Mouse (Mus musculus): Measurements from ENCODE around the gene Txndc11.
A peak's percentile ranks its signal among the peaks of the same experiment; 100 is the strongest.

The Txndc11 gene

DNA sequence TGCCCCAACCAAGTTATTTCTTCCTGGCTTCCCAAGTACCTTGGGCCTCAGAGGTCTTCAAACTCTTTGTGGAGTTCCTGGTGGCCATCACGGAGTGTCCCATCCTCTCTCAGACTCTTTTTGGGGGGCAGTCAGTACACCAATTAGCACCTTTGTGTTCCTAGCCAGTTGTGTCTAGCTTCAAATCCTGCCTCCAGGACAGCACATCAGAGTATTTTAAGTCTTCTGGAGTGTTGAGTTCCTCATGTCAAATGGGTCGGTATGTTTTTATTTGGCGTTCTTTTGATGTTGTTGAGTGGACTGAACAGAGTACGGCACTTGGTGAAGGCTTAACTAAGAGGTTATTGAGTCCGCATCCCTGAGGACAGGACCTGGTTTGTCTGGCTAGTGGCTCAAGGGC is 69.0 kb downstream of the Txndc11 start:
- no peak for DNase-seq (ENCODE audit: low read depth, low spot score)

DNA sequence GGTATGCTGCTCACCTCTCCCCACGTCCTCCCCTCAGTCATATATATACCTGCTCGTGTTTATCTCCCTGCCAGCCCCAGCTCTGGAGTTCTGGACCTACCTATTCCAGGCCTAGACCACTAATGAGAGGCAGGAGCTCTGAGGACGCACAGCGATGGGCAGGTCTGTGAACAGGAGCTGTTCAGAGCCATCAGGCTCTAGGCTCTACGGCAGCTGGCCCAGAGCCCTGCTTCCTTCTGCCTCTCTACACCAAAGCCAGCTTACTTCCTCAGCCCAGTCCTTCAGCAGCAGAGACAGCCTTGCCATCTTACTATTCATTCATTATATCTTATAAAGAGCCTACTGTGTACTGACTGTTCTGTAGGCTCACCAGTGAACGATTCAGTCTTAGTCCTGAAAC is 69.7 kb downstream of the Txndc11 start:
- no peak for DNase-seq (ENCODE audit: low read depth, low spot score)

DNA sequence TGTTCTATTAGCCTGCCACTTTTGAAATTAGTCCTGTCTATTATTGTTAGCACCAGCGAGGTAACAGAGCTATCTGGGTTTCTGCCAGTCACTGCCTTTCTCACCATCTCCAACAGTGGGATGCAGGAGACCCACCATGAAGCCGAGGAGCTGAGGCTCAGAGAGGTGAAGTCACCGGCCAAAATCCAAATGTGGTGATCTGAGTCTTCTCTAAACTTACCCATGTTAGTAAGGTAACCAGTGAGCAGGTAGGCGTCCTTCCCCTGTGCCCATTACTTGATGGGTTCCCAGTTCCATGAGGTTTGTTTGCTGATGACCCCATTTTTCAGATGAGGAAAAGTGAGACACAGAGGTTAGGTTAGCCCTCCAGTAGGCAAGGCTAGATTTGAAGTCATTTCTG is 70.1 kb downstream of the Txndc11 start:
- no peak for DNase-seq (ENCODE audit: low read depth, low spot score)

DNA sequence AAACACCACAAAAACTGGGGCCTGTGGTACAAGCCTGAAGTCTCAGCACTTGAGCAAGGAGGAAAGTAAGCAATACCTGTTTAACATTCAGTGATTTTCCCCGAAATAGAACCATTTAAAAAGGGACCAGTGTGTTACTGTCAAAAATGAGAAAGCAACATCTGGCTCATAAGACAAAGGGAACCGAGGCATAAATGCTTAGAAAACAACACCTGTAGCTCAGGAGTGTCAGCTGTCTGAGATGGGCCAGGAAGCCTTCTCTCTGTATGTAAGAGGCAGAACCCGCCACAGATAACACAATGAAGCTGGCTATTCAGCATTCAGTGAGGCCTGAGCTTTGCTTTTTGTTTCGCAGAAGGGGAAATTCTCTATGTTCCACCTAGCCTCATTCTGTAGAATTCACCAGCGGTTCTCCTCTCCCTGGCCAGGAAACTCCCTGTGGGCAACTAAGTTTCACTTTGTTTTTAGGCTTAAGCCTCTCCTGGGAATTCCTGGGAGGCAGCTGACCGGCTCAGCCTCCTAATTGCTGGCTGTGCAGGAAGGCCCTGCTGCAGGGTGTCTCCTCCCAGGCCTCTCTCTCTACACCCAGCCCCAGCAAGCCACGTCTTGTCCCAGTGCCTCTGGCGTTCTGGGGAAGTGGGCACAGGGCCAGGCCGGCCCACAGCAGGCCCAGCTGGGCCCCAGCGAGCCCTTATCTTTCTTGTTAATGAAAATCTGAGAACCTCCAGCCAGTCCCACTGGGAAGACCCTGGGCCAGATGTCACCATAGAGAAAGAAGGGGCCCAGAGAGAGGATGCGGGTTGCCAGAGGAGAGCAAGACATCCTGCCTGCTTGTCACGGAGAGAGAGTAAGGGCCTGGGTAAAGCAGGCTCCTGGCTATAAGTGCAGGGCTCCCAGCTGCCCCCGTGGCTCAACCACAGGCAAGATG is 71.4 kb downstream of the Txndc11 start:
- no peak for DNase-seq (ENCODE audit: low read depth, low spot score)

DNA sequence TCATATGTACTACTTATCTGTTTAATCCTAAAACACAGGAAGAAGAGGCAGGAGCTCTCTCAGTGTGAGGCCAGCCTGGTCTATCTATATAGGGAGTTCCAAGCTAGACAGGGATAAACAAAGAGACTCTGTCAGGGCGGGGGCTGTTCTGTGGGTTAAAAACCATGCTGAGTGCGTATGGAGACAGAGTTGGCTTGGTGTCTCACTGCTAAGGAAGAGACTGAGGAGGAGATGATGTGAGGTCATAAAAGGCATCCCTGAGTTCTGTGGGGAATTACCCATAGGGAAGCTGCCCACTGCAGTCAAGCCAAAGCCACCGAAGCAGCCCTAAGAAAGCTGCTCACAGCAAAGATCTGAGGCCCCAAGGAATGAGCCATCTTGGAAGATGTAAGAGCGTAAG is 73.8 kb downstream of the Txndc11 start, which contains the start of gene Snn:
Gene Snn (plus strand): TSS at position 301 of the 400 bp plus-strand sequence.
- DNase-seq (ENCODE audit: low read depth, low spot score), result no peak

DNA sequence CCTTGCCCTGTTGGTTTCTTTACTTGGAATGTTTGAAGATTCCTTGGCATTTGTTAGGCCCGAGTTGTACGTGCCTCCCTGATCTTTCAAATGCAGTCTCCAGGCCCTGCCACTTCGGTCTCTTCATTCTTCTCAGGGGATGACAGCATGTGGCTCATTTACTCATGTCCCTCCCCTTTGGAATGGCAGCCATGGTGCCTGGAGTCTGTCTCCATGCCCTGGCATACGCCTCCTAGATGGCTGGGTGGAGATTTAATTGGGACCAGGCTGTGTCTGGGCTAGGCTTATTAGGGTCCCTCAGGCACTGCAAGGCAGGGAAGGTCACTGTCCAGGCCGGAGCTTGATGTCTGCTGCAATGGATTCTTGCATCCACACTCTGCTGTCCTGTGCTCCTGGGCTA is 78.5 kb downstream of the Txndc11 start:
- no peak for DNase-seq (ENCODE audit: low read depth, low spot score)

DNA sequence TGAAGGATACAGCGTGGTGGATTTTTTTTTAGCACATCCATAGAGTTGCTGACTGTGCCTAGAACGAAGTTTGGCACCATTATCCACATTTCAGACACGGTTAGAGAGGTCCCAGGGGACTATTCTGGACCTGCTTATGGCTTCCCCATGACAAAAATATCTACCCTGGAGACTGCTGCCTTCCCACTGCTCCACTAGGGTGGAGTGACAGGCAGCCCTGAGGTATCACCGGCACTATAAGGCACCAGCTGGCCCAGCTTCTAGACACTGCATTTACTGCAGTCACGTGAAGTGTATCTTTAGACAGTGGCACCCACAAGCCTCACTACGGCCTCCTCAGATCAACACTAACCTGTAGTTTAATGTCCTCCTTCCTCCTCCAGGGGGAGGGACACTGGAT is 79.6 kb downstream of the Txndc11 start:
- DNase-seq (ENCODE audit: low read depth, low spot score), result no peak

DNA sequence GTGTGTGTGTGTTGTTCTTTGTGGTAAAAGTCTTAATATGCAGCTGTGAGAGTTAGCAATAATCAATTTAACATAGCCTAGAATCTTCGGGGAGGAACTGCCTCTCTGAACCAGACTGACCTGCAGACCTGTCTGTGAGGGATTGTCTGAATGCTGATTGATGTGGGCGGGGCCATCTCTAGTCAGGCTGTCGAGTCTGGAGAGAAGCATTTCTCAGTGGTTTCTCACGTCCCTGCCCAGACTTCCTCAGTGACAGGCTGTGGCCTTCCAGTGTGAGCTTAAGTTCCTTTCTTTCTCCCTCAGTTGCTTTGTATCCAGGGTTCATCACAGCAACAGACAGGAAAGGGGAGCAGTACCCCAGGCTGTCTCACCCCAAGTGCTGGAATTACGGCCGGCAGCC is 80.0 kb downstream of the Txndc11 start:
- peak; percentile 76 for DNase-seq (ENCODE audit: low read depth, low spot score)

DNA sequence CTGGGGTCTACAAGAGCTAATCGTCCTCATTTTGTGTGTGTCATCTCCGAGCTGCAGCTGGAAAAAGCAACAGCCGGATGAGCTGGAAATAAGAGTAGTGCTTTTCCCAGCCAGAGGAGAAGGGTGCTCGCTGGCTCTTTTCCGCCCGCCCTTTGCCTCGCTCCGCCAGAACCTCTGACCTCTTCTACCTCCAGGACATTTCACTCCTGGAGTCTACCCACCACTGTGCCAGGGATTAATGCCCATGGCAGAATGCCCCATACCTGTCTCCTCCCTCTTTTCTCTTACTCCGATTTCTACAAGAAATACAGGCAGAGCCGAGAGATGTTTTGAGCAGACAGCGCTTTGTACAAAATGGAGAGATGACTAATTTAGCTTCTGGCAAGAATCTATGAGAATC is 83.3 kb downstream of the Txndc11 start:
- DNase-seq (ENCODE audit: low read depth, low spot score), result no peak

DNA sequence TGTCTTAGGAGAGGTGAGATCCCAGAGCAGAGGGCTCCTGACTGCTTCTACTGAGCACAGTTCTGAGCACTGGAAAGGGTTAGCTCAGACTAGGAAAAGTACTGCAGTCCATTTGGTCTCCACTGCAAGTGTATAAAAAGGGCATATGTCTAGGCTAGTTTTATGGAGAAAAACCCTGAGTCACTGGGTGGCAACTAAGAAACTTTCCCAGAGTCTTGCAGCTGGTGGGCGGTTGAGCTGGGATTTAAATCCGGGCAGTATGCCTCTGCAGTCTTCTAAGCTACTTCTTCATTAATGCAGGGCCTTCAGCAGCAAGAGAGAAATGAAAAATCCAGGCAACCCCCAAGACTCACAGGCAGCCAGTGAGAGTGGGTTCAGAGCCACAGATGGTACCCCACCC is 84.2 kb downstream of the Txndc11 start:
- no peak for DNase-seq (ENCODE audit: low read depth, low spot score)

DNA sequence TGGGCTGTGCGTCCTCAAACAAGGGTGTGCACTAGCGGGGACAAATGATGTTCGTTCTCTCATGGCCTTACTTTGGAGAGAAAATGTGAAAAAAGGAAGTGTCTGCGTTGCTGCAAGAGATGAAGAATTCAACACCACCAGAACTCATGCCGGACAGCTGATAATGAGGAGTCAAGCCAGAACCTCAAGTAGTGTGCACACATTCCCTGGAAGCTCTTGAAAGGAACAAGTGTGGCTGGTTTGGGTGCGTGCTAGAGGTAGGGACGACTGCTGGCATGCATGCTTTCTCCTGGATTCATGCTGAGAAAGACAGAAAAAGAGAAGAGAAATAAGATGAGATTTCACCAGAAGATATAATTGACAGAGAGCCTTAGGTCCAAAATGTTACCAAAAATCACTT is 87.3 kb downstream of the Txndc11 start:
- DNase-seq (ENCODE audit: low read depth, low spot score), result no peak

DNA sequence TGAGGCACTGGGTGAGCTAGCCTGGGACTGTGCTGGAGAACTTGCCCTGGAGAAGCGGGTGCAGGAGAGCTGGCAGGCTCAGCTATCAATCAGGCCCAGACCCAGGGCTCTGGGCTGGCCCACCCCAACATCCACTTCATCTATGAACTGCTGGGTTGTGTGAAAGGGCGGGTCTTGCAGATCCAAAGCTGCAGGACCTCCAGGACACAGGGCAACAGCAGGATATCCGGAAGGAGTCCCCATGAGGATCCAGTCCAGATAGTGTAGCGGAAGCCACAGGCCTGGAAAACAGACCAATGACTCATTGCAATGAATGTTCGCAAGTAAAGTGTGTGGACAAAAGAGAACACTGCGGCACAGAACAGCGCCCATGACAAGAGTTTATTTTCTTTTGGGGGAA is 88.0 kb downstream of the Txndc11 start:
- DNase-seq (ENCODE audit: low read depth, low spot score), result no peak

DNA sequence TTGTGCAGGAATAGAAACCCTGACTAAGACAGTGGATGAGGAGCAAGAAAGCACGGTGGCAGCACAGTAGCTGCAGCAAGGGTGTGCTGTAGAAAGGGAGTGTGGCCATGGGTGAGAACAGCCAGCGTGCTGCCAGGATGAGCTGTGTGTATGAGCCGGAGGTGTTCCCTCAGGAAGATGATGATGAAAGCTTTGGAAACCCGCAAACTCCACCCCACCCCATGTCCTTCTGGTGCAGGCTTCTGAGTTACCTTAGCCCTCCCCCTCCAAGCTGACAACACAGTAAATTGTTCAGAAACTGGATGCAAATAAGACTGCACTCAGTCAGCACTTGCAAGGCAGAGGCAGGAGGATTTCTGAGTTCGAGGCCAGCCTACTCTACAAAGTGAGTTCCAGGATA is 91.2 kb downstream of the Txndc11 start:
- no peak for DNase-seq (ENCODE audit: low read depth, low spot score)

DNA sequence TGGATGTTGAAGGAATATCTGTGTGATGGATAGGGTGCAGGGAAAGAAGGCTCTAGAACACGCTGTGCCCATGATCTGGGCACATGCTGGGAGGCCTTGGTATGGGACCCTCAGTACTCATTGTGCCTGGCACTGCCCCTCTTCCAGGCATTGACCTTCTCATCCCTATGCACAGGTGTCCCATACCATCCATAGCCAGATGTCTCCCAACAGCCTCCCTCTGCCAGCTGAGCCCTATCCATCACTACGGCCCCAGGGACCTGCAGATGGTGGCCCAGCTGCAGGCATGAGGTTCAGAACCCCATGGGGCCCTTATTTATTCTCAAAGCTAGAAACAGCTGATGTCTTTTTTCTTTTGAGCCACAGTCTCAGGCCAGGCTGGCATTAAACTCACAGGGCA is 93.8 kb downstream of the Txndc11 start:
- DNase-seq (ENCODE audit: low read depth, low spot score), result no peak

DNA sequence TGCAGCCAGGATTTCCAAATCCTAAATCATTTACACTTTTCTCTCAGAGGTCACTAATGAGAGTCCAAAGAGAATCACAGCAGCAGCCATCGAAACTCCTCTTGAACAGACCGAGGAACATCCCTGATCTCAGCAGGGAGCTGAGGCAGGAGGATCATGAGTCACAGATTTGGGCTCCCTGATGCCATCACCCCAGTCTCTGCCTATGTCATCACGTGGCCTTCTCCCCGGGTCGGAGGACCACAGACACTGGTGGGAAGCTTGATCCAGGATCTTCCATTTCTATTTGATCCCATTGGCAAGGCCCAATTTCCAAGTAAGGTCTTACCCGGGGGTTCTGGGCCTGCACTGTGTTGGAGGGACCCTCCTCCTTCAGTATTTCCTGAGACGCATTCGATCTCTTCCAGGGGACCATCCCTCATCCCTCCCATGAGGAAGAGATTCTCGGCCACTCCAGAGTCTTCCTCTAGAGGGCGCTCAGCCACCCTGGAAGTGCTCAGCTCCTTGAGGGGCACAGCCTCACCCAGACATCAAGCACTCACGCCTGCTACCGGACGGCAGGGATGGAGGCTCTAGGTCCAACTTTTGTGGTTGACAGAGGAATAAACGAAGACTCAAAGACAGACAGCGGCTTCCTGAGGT is 98.5 kb downstream of the Txndc11 start:
- peak; percentile 90 for DNase-seq (ENCODE audit: low read depth, low spot score)

DNA sequence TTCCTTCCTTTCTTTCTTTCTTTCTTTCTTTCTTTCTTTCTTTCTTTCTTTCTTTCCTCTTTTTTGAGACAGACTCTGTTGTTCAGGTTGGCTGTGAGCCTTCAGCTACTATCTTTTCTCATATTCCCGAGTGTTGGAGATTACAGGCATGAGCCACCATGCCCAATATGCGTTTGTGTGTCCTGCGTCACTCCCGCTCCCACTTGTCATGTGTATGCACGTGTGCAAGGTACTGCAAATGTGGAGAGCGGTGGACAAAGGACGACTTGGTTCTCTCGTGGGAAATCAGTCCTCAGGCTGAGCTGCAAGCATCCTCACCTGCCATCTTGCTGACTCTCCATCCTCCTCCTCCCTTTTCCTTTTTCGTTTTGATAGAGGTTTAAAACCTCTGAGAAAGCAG is 99.2 kb downstream of the Txndc11 start:
- no peak for DNase-seq (ENCODE audit: low read depth, low spot score)

DNA sequence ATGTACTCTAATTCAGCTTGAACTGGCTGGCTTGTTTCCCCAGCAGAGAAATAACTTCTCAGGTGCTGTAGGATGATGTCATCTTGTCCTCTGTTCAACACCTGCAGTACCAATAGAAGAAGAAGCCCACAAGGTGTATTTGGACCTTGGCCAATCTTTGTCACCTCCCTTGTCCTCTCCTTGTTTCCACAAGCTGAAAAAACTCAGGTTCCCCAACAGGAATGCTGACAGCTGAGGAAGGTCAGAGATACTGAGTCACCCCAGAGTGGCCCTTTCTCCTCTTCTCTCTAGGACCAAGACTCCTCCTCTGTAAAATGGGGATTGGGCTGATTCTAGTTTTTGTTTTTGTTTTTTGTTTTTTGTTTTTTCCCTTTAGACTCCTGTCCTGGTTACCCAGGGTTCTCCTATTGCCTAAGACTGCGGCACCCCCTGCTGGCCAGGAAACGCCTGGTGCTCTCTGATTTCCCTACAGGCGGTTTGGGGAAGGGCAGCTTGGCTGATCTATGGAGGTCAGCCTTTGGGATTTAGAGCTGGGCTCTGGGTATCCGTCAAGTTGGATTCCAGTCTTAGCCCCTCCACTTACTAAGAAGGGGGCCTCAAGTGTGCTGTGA is 100.2 kb downstream of the Txndc11 start:
- DNase-seq (ENCODE audit: low read depth, low spot score), result peak; percentile 89

DNA sequence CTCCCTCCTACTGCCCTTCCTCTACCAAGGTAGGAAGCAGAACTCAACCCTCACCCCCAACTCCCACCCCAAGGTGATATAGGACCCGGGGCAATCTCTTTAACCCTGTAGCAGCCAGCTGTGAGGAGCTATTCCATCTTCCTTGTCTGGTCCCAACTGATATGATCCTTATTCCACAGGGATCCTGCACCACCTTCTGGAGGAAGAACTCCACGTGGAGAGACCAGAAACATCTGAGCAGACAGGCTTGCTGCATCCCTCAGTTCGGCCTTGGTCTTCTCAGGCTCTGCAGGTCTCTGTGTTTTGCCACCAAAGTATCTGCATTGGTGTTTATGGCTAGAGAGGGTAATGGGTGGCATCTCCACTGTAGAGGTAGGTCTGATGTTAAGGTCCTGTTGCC is 103.1 kb downstream of the Txndc11 start:
- DNase-seq (ENCODE audit: low read depth, low spot score), result no peak

DNA sequence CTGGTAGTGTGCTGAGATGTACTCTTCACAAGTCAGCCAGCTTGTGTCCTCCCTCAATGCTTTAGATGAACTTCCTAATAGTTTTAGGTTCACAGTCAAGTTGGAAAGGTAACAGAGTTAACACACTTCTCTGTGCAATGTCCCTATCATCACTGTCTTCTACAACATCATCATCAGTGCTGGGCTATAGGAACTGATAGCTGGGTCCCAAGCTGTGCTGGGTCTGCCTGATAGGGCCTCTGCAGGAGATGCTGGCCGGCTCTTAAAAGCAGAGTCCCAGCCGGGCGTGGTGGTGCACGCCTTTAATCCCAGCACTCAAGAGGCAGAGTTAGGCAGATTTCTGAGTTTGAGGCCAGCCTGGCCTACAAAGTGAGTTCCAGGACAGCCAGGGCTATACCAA is 103.6 kb downstream of the Txndc11 start:
- DNase-seq (ENCODE audit: low read depth, low spot score), result no peak

DNA sequence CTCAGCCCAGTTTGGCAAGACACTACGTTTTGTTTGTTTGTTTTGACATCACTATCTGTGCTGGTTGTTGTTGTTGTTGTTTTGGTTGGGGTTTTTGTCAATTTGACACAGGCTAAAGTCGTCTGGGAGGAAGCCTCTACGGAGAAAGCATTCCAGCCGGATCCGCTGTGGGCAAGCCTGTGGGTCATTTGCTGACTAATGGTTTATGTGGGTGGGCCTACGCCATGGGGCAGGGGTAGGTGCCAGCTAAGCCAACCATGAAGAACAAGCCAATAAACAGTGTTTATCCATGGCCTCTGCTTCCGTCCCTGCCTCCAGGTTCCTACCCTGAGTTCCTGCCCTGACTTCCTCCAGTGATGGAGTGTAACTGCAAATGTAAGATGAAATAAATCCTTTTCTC is 106.2 kb downstream of the Txndc11 start:
- no peak for DNase-seq (ENCODE audit: low read depth, low spot score)
